Mouse (Mus musculus) ES-E14 (cell line): ENCODE measurements around the gene Prkag2. TPM values are rescaled to one million over a fixed set of nuclear protein-coding genes. Genes with fewer than 3 reads are reported as not detected.

Source experiments
- DNase-seq: peaks from one replicate; pipeline ENCODE4 v3.0.0-alpha.2; 2013; ENCODE audit warnings: low read depth, low spot score
- H3K27ac ChIP-seq: 2 replicates; pipeline ENCODE4 v1.5.1; 2012; ENCODE audit warnings: low read depth, mild to moderate bottlenecking, low read length, moderate library complexity, mixed read lengths; ENCODE audit not compliant: poor library complexity, insufficient read depth, severe bottlenecking
- H3K36me3 ChIP-seq: 2 replicates; pipeline ENCODE4 v1.6.1; 2012; ENCODE audit warnings: mild to moderate bottlenecking, low read length, moderate library complexity, mixed read lengths; ENCODE audit not compliant: control insufficient read depth, poor library complexity, insufficient read depth, severe bottlenecking
- H3K4me1 ChIP-seq, 2 experiments: fragments of 150-350 bp in 1 of 2; sonication (generic) in 1 of 2; 2 replicates each; pipeline ENCODE4 v1.6.1; 2012; ENCODE audit warnings: low read length in 2 of 2, mild to moderate bottlenecking in 1 of 2, mixed read lengths in 1 of 2; ENCODE audit not compliant: control insufficient read depth in 2 of 2, insufficient read depth in 2 of 2, poor library complexity in 1 of 2
- H3K4me3 ChIP-seq, 2 experiments: fragments of 150-350 bp in 1 of 2; sonication (generic) in 1 of 2; 2 replicates each; pipeline ENCODE4 v1.5.1; 2012; ENCODE audit warnings: low read length in 2 of 2, low read depth in 1 of 2, mild to moderate bottlenecking in 1 of 2, mixed read lengths in 1 of 2; ENCODE audit not compliant: insufficient read depth in 1 of 2, poor library complexity in 1 of 2, severe bottlenecking in 1 of 2
- H3K9ac ChIP-seq: 2 replicates; pipeline ENCODE4 v1.6.1; 2012; ENCODE audit warnings: low read depth, mild to moderate bottlenecking, low read length, mixed read lengths; ENCODE audit not compliant: poor library complexity, insufficient read depth, severe bottlenecking
- H3K9me3 ChIP-seq: fragments of 150-350 bp; sonication (generic); 2 replicates; pipeline ENCODE4 v1.6.1; 2012; ENCODE audit warnings: low read depth, mild to moderate bottlenecking, low read length; ENCODE audit not compliant: control insufficient read depth, insufficient read depth
- CHD2 ChIP-seq: IDR thresholded peaks from 2 replicates; pipeline ENCODE4 v1.6.1; 2014; ENCODE audit warnings: mild to moderate bottlenecking, low read depth, low read length, inconsistent platforms
- HCFC1 ChIP-seq: IDR thresholded peaks from 2 replicates; pipeline ENCODE4 v1.6.1; 2012; ENCODE audit warnings: low read length, inconsistent platforms, borderline replicate concordance; ENCODE audit not compliant: insufficient read depth
- MAFK ChIP-seq: IDR thresholded peaks from 2 replicates; pipeline ENCODE4 v1.6.1; 2014; ENCODE audit warnings: mild to moderate bottlenecking, low read depth, low read length, inconsistent platforms; ENCODE audit not compliant: insufficient read depth
- ZC3H11A ChIP-seq: IDR thresholded peaks from 2 replicates; pipeline ENCODE4 v1.6.1; 2012; ENCODE audit warnings: low read depth, mild to moderate bottlenecking, inconsistent platforms, low read length, borderline replicate concordance
- ZNF384 ChIP-seq: IDR thresholded peaks from 2 replicates; pipeline ENCODE4 v1.6.1; 2012; ENCODE audit warnings: low read depth, low read length, inconsistent platforms
- in situ Hi-C, 2 experiments: fragments of 600-800 bp; cut with MboI; formaldehyde crosslinking; loops; one replicate each; pipeline ENCODE4 v1.15.1; 2025; ENCODE audit warnings: low sequenced_read_pairs in 2 of 2, inconsistent platforms in 1 of 2; ENCODE audit not compliant: unreplicated experiment in 2 of 2
- total RNA-seq: library from RNA; depleted of rRNA; stranded (reverse); fragments of 300-350 nt; gene quantifications from 2 replicates; pipeline ENCODE4 v1.2.3, GENCODE M21; 2012

The Prkag2 gene
- total RNA-seq, 1 experiment, result 10.5 TPM

DNA sequence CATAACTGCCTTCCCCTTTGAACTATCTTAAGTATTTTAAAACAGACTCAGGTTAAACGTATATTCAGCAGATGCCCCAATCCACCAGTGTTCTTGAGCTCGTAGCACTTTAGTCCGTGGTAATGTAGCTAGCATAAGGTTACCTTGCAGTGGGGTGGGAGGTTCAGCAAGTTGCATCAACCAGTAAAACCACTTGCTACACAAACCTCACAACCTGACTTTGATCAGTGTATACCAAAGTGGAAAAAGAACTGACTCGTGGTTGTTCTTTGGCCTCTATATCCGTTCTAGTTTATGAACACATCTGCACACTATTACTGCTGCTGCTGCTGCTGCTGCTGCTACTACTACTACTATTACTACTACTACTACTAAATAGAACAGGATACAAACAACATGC, 256.6 kb downstream of the Prkag2 start:
- Histone ChIP-seq H3K9me3 (no peaks in the 10 kb centered on the region), H3K27ac (no peak overlapping the region), H3K4me3 (no peak overlapping the region), H3K4me1 (peaks cover 0 to 7% of the 10 kb centered on the region in 2 experiments; a peak in 2 of 4 replicates), H3K9ac (no peak overlapping the region), H3K36me3 (no peaks in the 10 kb centered on the region; the same call in 1 of the 2 replicates)
- no peak for DNase-seq
- in situ Hi-C loops, result no loop called here
- TF ChIP-seq ZNF384, result no peak
- no peak for TF ChIP-seq HCFC1
- TF ChIP-seq MAFK, result no peak
- no peak for TF ChIP-seq CHD2
- TF ChIP-seq ZC3H11A, result no peak

DNA sequence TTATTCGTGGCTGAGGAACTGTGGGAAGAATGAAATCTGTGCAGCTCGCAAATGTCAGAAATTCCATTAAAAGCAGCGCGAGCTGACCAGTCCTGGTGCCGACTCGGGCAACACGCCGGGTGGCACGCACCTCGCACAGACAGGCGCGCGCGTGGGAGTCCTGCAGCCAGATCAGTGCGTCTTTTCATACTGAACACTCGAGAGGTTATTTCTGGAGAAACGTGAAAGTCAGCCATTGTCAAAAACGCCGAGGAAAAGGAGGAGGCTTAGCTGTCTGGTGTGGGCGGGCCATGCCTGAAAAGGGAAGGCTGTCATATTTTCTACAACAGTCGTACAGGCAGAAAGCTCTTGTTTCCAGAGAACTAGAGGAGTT, 257.4 kb downstream of the Prkag2 start:
- peak overlapping the region; percentile 62 for H3K9ac ChIP-seq
- no peak overlapping the region for H3K27ac ChIP-seq
- peaks cover 0 to 7% of the 10 kb centered on the region in 2 experiments; a peak in 2 of 4 replicates for H3K4me1 ChIP-seq
- H3K36me3 ChIP-seq, result no peaks in the 10 kb centered on the region; the same call in 1 of the 2 replicates
- DNase-seq, result no peak
- H3K9me3 ChIP-seq, result no peaks in the 10 kb centered on the region
- no peak for TF ChIP-seq HCFC1
- TF ChIP-seq CHD2, result no peak
- no peak for TF ChIP-seq MAFK
- no peak for TF ChIP-seq ZNF384
- no peak for TF ChIP-seq ZC3H11A
- in situ Hi-C loops, result no loop called here
- H3K4me3 ChIP-seq, result peak overlapping the region; percentile 45 to 99

DNA sequence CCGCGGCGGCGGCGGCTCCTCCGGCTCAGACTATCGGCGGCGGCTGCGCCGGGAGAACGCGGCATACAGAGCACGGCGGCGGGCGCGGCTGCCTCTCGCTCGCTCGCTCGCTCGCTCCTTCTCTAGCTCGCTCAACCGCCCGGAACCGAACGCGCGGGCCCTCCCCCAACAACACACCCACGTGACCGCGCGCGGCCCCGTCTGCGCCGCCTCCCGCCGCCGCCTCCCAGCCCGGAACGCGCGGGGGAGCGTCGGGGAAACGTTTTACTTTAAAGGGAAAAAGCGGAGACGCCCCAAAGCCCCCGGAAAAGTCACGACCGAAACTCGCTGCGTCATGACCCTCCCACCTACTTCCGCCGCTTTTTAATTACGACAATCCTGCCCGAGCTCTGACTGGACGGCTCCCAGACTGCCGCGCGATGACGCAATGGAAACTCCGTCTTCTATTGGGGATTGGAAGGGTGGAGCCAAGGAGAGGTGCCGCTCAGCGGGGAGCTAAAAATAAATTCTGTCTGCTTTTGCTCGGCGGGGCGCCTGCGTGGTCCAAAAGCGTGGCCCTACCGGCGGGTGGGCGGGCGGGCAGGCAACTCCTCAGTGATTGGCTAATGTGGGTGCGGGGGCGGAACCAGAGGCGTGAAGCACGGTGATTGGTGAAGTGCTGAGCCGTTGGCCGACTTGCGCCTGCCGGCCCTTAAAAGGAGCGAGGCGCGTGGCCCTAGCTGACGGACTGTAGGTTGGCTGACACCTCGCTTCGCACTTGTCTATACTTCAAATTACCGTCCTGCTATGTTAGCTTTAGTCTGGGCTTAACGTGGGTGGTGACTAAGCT, 258.0 kb downstream of the Prkag2 start, which contains the start of gene Rheb:
Rheb (minus strand) TSS at position 351 of the 829 bp plus-strand sequence.
- Histone ChIP-seq H3K4me3 (peak within 1 kb of the TSS; percentile 94 to 99), H3K9me3 (no peaks in the 10 kb centered on the region), H3K4me1 (peaks cover 0 to 7% of the 10 kb centered on the region in 2 experiments; a peak in 2 of 4 replicates), H3K27ac (peak within 1 kb of the TSS; percentile 96), H3K36me3 (no peaks in the 10 kb centered on the region; the same call in 1 of the 2 replicates), H3K9ac (peak within 1 kb of the TSS; percentile 97)
- TF ChIP-seq HCFC1 (peak; percentile 77), MAFK (peak; percentile 77; the same call in 1 of the 2 replicates), CHD2 (no peak)
- DNase-seq, result peak; percentile 99
- in situ Hi-C loops, result no loop called here

DNA sequence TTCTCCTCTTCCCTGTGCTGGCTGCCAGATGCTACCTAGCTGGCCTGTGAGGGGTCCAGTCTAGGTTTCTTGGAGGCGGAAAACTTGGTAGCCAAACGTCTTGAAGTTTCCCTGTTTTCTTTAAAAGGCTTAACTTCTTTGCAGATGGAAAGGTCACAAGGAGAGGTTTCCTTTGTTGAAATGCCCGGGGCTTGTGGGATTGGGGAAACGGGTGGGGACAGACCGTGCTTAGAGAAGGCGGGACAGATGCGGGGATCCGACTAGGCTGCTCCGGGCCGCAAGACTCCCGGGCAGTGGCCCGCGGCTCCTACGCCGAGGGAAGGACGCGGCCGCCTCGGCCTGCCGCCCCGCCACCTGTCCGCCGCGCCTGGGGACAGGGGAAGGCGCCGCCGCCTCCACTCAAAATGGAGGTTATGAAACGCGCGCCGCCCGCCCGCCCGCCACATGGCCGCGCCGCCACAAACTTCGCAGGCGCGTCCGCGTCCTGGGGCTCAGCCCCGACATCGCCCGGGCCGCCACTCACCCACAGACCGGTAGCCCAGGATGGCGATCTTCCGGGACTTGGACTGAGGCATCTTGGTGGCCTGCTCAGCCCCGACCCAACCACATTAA, 258.7 kb downstream of the Prkag2 start:
- Histone ChIP-seq H3K9me3 (no peaks in the 10 kb centered on the region), H3K4me1 (peaks cover 0 to 7% of the 10 kb centered on the region in 2 experiments; a peak in 2 of 4 replicates), H3K4me3 (peak overlapping the region; percentile 94 to 99), H3K36me3 (no peaks in the 10 kb centered on the region; the same call in 1 of the 2 replicates), H3K9ac (peak overlapping the region; percentile 97), H3K27ac (peak overlapping the region; percentile 96)
- in situ Hi-C loops, result no loop called here
- DNase-seq, result no peak
- TF ChIP-seq CHD2 (no peak), HCFC1 (no peak), ZC3H11A (no peak), MAFK (no peak)
